Mouse (Mus musculus): ENCODE measurements around the gene Fam129b. TPM values are rescaled to one million over a fixed set of nuclear protein-coding genes. Genes with fewer than 3 reads are reported as not detected.

Gene Fam129b
- polyA plus RNA-seq, 1 experiment from 2014 or later: 13.7 TPM

DNA sequence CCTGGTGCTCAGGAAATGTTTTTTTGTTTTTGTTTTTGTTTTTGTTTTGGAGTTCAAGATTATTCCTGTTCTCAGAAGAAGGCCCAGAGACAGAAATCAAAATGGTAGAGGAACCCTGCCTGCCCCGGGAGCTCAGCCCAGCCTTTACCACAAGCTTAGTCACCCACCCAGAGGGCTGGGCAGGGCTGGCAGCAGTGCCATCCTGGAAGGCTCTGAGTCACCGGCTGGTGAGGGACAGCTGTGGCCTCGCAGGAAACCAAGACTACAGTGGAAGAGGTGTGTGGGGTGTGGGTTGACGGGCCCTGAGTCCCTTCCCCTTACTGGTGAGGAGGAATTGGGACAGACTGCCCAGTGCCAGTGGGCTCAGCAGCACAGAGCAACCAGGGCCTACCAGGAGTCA lies 8.6 kb upstream of the Fam129b start:
- Histone ChIP-seq H3K4me2 (ENCODE audit: low read depth, low read length) (no peak overlapping the region), H3K9ac (replicated peaks; ENCODE audit: low read length) (no peak overlapping the region), H3K36me3 (replicated peaks; ENCODE audit: control insufficient read depth, insufficient read depth, low read depth, low read length) (no peaks in the 10 kb centered on the region), H3K4me3 (ENCODE audit: low read depth, low read length) (no peak overlapping the region), H3K27me3 (ENCODE audit: control insufficient read depth, insufficient read depth, low read length) (no peaks in the 10 kb centered on the region), H3K4me1 (ENCODE audit: control insufficient read depth, insufficient read depth, low read length) (no peaks in the 10 kb centered on the region), H3K9me3 (replicated peaks; ENCODE audit: control insufficient read depth, low read length) (no peaks in the 10 kb centered on the region), H3K27ac (replicated peaks; ENCODE audit: low read depth, low read length) (no peak overlapping the region)
- WGBS: 79% methylated on average over 4 of the region's 4 CpGs
- ATAC-seq (replicated peaks; ENCODE audit: insufficient number of reproducible peaks, low FRiP score, low TSS enrichment, low read depth) (no peak), DNase-seq (ENCODE audit: low spot score) (no peak)

DNA sequence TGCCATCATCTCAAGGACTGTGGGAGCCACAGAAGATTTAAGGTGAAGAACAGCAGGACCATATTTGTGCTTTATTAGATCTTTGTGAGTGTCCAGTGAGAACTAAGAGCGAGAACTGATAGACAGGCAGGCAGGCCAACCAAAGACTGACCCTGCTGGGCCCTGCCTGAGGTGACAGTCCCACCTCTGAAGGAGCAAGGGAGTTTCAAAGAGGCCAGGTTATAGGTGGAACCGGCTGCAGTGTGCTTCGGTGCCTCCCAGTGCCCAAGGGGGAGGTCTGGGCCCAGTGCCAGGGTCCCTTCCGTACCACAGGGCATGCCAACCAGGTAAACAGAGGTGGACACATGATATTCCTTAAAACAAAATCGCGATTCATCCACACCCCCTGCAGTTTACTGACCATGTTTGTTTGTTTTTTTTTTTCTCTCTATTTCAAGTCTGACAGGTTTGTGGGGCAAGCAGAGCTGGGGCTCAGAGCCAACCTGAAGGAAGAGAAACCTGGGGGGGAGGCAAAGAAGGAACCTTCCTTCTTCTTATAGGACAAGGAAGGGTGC lies 6.1 kb upstream of the Fam129b start:
- Histone ChIP-seq H3K36me3 (replicated peaks; ENCODE audit: control insufficient read depth, insufficient read depth, low read depth, low read length) (no peaks in the 10 kb centered on the region), H3K4me2 (ENCODE audit: low read depth, low read length) (no peak overlapping the region), H3K9ac (replicated peaks; ENCODE audit: low read length) (no peak overlapping the region), H3K9me3 (replicated peaks; ENCODE audit: control insufficient read depth, low read length) (no peaks in the 10 kb centered on the region), H3K4me1 (ENCODE audit: control insufficient read depth, insufficient read depth, low read length) (peaks cover 2% of the 10 kb centered on the region; the same call in 1 of the 2 replicates), H3K27me3 (ENCODE audit: control insufficient read depth, insufficient read depth, low read length) (no peaks in the 10 kb centered on the region), H3K27ac (replicated peaks; ENCODE audit: low read depth, low read length) (no peak overlapping the region), H3K4me3 (ENCODE audit: low read depth, low read length) (no peak overlapping the region)
- WGBS: 54% methylated on average over 6 of the region's 6 CpGs
- no peak for ATAC-seq (replicated peaks; ENCODE audit: insufficient number of reproducible peaks, low FRiP score, low TSS enrichment, low read depth)
- DNase-seq (ENCODE audit: low spot score): no peak

DNA sequence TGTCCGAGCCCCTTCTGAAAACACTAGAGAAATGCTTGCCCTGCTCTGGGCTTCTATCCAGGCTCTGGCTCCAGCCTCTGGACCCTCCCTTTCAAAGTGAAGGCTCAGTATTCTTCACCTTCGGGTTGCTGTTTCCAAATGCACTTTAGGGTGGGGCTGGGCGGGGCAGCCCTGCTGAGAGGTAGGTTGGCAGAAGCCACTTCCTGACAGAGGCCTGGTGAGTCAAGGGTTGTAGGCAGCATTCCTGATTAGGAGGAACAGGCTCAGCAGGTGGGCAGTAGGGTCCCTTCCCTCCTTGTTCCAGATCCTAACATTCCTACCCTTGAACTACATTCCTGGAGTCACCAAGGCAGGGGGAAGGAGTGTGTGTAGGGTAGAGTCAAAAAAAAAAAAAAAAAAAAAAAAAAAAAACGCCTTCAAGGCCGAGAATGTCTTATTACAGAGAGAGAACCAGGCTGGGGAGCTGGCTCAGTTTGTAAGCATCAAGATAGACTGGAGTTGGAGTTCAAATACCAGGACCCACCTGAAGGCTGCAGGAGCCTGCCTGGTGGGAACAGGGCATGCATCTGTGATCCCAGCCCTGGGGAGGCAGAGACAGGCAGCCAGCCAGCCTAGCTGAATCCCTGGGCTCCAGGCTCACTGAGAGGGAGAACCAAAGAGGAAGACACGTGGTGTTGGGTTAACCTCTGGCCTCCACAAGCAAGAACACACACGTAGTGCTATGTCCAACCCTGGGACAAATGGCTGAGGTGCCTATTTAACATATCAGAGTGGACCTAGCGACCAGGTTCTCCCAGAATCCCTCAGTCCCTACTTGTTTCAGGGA lies 5.4 kb upstream of the Fam129b start:
- WGBS: 49% methylated on average over 8 of the region's 8 CpGs
- ATAC-seq (replicated peaks; ENCODE audit: insufficient number of reproducible peaks, low FRiP score, low TSS enrichment, low read depth): no peak

DNA sequence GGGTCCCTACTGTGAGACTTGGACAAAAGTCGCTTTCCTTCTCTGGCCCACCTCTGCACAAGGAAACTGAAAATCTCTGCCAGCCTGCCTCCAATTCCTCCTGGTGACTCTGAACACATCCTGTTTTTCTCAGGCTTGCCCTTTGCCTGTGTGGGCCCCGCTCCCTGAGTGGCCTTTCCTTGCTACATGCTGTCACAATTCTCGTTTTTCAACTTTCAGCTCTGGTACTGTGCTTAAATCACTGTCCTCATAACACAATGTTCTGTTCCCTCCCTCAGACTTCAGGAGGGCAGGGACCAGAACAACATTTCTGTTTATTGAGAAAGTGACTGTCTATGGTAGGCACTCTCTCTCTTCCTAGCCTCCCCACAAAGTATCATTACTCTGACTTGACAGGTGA lies 1.8 kb upstream of the Fam129b start:
- Histone ChIP-seq H3K9ac (replicated peaks; ENCODE audit: low read length) (no peak overlapping the region), H3K36me3 (replicated peaks; ENCODE audit: control insufficient read depth, insufficient read depth, low read depth, low read length) (no peaks in the 10 kb centered on the region), H3K27me3 (ENCODE audit: control insufficient read depth, insufficient read depth, low read length) (no peaks in the 10 kb centered on the region), H3K4me3 (ENCODE audit: low read depth, low read length) (no peak overlapping the region), H3K27ac (replicated peaks; ENCODE audit: low read depth, low read length) (no peak overlapping the region), H3K4me1 (ENCODE audit: control insufficient read depth, insufficient read depth, low read length) (peaks cover 13% of the 10 kb centered on the region), H3K9me3 (replicated peaks; ENCODE audit: control insufficient read depth, low read length) (no peaks in the 10 kb centered on the region), H3K4me2 (ENCODE audit: low read depth, low read length) (no peak overlapping the region)
- ATAC-seq (replicated peaks; ENCODE audit: insufficient number of reproducible peaks, low FRiP score, low TSS enrichment, low read depth): no peak
- no peak for DNase-seq (ENCODE audit: low spot score)
- WGBS: 67% methylated on average over 3 of the region's 3 CpGs

More for the DNA sequence above, 5.4 kb upstream of the Fam129b start:
- H3K4me1 ChIP-seq (ENCODE audit: control insufficient read depth, insufficient read depth, low read length): peaks cover 6% of the 10 kb centered on the region
- H3K27me3 ChIP-seq (ENCODE audit: control insufficient read depth, insufficient read depth, low read length): no peaks in the 10 kb centered on the region
- H3K9ac ChIP-seq (replicated peaks; ENCODE audit: low read length): no peak overlapping the region
- H3K4me2 ChIP-seq (ENCODE audit: low read depth, low read length): no peak overlapping the region
- no peak overlapping the region for H3K4me3 ChIP-seq (ENCODE audit: low read depth, low read length)
- no peak for DNase-seq (ENCODE audit: low spot score)
- no peaks in the 10 kb centered on the region for H3K36me3 ChIP-seq (replicated peaks; ENCODE audit: control insufficient read depth, insufficient read depth, low read depth, low read length)
- no peak overlapping the region for H3K27ac ChIP-seq (replicated peaks; ENCODE audit: low read depth, low read length)
- H3K9me3 ChIP-seq (replicated peaks; ENCODE audit: control insufficient read depth, low read length): no peaks in the 10 kb centered on the region

DNA sequence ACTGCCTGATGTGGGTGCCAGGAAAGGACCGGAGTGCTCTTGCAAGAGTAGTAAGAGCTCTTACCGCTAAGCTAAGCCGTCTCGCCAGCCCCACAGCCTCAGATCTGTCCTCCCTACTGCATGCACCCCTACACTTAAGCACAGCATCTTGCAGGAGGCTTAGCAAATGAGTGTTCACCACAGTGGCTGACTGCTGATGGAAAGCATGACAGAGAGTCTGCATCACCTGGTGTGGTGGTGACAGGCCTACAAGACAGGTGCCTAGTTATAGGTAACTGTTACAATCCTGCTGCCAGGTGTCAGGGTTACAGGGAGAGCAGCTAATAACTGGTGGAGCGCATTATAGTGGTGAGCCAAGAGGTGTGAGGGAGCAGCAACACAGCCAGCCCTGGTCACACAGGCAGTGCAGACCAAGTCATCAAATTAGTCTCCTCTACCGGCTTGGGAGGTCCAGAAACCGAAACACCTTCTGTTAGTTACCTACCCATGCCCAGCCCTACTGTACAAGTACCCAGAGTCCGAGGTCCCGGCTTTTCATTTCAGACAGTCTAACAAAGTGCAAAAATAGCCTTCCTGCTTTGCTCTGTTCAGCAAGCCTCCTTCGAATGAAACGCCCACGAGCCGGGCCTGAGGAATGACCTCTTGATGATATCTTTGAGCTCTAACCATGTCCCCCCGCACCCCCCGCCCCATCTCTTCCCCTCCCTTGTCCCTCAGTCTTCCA lies 801 bp upstream of the Fam129b start:
- 13% methylated on average over 15 of the region's 15 CpGs for WGBS
- H3K36me3 ChIP-seq (replicated peaks; ENCODE audit: control insufficient read depth, insufficient read depth, low read depth, low read length): no peaks in the 10 kb centered on the region
- peak overlapping the region; percentile 76 for H3K4me3 ChIP-seq (ENCODE audit: low read depth, low read length)
- H3K27me3 ChIP-seq (ENCODE audit: control insufficient read depth, insufficient read depth, low read length): no peaks in the 10 kb centered on the region
- ATAC-seq (replicated peaks; ENCODE audit: insufficient number of reproducible peaks, low FRiP score, low TSS enrichment, low read depth) (peak; percentile 8; the same call in 1 of the 2 replicates), DNase-seq (ENCODE audit: low spot score) (no peak)
- H3K4me2 ChIP-seq (ENCODE audit: low read depth, low read length): peak overlapping the region; percentile 96
- peak overlapping the region; percentile 96 for H3K9ac ChIP-seq (replicated peaks; ENCODE audit: low read length)
- H3K9me3 ChIP-seq (replicated peaks; ENCODE audit: control insufficient read depth, low read length): no peaks in the 10 kb centered on the region
- peaks cover 13% of the 10 kb centered on the region for H3K4me1 ChIP-seq (ENCODE audit: control insufficient read depth, insufficient read depth, low read length)
- H3K27ac ChIP-seq (replicated peaks; ENCODE audit: low read depth, low read length): peak overlapping the region; percentile 82

DNA sequence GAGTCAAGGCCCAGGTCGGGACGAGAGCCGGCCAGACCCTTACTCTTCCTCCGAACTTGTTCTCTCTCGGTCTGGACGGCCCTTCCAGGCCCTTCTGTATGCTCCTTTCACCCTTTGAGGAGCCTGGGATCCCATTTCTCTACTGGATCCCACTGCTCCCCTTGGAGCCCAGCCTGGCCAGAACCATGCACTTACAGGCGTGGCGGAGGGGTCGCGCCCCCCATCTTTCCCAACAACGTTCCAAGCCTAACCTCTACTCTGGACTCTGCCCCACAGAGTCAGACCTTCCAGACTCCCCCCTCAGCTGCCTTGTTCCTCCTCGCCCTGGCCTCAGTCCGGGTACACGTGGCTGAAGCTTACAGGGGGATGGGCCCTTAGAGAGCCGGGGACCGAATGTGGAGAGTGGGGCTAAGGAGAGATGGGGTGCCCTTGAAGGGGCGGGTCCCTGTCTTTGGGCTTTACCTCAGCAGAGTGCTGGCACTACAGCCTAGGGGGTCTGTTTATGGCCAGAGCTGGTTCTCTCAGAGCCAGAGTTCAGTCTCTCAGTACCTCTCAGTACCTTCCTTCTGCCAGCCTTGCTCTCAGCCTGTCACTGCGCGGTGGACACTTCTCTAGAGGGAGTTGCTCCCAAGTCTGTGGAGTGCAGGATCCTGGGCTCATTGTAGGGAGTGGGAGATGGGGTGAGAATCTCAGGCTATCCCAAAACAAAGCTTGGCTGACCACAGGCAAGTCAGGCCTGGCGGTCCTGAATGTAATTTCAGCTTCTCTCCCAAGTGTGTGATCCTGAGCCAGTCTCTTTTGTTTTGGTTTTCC lies 782 bp downstream of the Fam129b start:
- no peak for DNase-seq (ENCODE audit: low spot score)
- H3K27ac ChIP-seq (replicated peaks; ENCODE audit: low read depth, low read length): peak overlapping the region; percentile 20; the same call in 1 of the 2 replicates
- H3K9ac ChIP-seq (replicated peaks; ENCODE audit: low read length): peak overlapping the region; percentile 96
- ATAC-seq (replicated peaks; ENCODE audit: insufficient number of reproducible peaks, low FRiP score, low TSS enrichment, low read depth): peak; percentile 12; the same call in 1 of the 2 replicates
- H3K4me1 ChIP-seq (ENCODE audit: control insufficient read depth, insufficient read depth, low read length): peaks cover 21% of the 10 kb centered on the region
- 1% methylated on average over 20 of the region's 20 CpGs for WGBS
- peak overlapping the region; percentile 96 for H3K4me2 ChIP-seq (ENCODE audit: low read depth, low read length)
- no peaks in the 10 kb centered on the region for H3K36me3 ChIP-seq (replicated peaks; ENCODE audit: control insufficient read depth, insufficient read depth, low read depth, low read length)
- peak overlapping the region; percentile 76 for H3K4me3 ChIP-seq (ENCODE audit: low read depth, low read length)
- H3K9me3 ChIP-seq (replicated peaks; ENCODE audit: control insufficient read depth, low read length): no peaks in the 10 kb centered on the region
- H3K27me3 ChIP-seq (ENCODE audit: control insufficient read depth, insufficient read depth, low read length): no peaks in the 10 kb centered on the region

DNA sequence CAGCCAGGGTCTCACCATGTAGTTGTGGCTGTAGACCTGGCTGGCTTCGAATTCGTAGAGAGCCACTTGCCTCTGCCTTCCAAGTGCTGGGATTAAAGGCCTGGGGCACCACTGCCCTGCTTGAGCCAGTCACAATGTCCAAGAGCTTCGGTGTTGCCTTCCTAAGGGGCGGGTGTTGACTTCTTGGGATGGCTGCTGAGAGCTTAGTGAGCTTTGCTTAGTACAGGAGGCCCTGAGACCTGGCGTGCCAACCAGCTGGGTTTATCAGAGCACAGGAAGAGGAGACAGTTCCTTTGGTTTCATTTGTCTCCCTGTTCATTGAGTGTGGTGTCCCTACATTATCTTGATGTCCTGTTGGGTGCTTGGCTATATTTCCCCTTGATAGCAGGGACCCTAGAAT lies 1.4 kb downstream of the Fam129b start:
- H3K4me3 ChIP-seq (ENCODE audit: low read depth, low read length): peak overlapping the region; percentile 76
- ATAC-seq (replicated peaks; ENCODE audit: insufficient number of reproducible peaks, low FRiP score, low TSS enrichment, low read depth) (no peak), DNase-seq (ENCODE audit: low spot score) (no peak)
- peak overlapping the region; percentile 96 for H3K4me2 ChIP-seq (ENCODE audit: low read depth, low read length)
- H3K27me3 ChIP-seq (ENCODE audit: control insufficient read depth, insufficient read depth, low read length): no peaks in the 10 kb centered on the region
- 22% methylated on average over 5 of the region's 5 CpGs for WGBS
- H3K9ac ChIP-seq (replicated peaks; ENCODE audit: low read length): peak overlapping the region; percentile 96
- no peaks in the 10 kb centered on the region for H3K9me3 ChIP-seq (replicated peaks; ENCODE audit: control insufficient read depth, low read length)
- peak overlapping the region; percentile 20; the same call in 1 of the 2 replicates for H3K27ac ChIP-seq (replicated peaks; ENCODE audit: low read depth, low read length)
- H3K4me1 ChIP-seq (ENCODE audit: control insufficient read depth, insufficient read depth, low read length): peaks cover 24% of the 10 kb centered on the region
- no peaks in the 10 kb centered on the region for H3K36me3 ChIP-seq (replicated peaks; ENCODE audit: control insufficient read depth, insufficient read depth, low read depth, low read length)
